Mouse (Mus musculus) spleen, postnatal 14 days (tissue): ENCODE results near the gene Fanci.

Experiments
- DNase-seq, 2 experiments: peaks; one replicate each; pipeline ENCODE4 v3.0.0; 2021 to 2022; ENCODE audit warnings: low spot score in 2 of 2

Gene Fanci

GRCm38 (mm10) chr7:79391883-79392649 lies at the start of gene Fanci:
Gene Fanci, plus strand, starts transcription at chr7:79391929.
- DNase-seq: peak; percentile 87 to 94

- peak; percentile 19 to 57 for DNase-seq
Measured at GRCm38 (mm10) chr7:79345902-79346301, 45.8 kb upstream of the Fanci start.

- no peak for DNase-seq
Measured at GRCm38 (mm10) chr7:79346555-79347075, 45.1 kb upstream of the Fanci start.

DNA sequence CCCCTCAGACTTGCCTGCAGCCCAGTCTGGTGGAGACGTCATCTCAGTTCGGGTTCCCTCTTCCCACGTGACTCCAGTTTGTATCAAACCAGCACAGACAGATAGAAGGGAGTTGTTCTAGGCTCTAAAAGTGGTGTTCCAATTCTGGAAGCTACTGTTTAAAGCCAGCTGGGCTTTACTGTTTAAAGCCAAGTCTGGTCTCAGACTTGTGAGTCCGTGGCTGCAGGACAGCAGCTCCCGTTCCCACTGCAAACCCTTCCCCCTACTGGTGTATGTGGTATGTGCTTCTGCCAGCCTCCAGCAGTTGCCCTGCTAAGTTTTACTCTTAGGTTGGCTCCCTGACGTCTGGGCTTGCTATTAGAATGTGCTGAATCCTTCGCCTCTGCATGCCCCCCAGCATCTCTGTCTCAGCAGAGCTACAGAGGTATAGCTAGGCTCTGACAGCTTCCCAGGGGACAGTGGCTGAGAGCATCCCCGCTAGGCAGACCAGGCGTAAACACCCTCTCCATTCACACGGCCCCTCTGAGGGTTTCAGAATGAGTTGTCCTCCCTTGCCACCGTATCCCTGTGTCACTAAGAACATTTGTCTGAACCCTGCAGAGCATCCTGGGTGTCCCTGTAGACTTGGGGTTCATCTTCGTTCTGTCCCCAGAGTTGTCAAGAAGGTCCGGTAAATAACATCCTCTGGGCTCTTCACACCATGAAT lies 44.5 kb upstream of the Fanci start:
- DNase-seq: no peak

DNA sequence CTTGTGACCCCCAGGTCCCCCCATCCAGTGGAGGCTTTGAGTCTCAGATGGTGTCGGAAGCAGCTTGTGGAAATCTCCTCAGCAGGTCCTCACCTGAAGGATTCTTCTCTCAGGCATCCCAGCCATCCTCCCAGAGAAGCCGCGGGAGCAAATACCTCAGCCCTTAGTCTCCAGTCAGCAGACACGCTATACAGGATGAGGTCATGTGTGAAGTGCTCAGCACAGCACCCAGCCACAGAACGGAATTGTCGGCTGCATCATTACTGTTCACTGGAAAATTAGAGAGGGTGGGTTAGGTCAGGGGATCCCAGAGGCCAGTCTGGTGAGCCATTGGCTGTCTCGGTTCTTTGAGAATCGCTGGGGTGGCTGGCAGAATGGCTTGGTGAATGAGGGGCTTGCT lies 42.9 kb upstream of the Fanci start:
- no peak for DNase-seq

- peak; percentile 24 to 64 for DNase-seq
Measured at GRCm38 (mm10) chr7:79349738-79350386, 41.9 kb upstream of the Fanci start.

GRCm38 (mm10) chr7:79358350-79359182 lies 33.2 kb upstream of the Fanci start:
- DNase-seq: no peak

DNA sequence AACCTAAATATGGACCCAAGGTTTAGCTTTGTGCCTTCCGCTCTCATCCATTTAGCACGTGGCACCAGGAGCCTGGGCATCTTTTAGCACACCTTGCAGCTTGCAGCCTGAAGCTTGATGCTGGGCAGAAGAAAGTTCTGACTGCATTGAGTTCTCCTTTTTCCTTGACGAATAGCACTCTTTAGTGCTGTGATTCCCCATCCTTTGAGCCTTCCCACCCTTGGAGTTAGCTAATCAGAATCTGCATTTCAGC lies 32.6 kb upstream of the Fanci start:
- DNase-seq: no peak

GRCm38 (mm10) chr7:79360056-79360455 lies 31.7 kb upstream of the Fanci start:
- DNase-seq: no peak

DNA sequence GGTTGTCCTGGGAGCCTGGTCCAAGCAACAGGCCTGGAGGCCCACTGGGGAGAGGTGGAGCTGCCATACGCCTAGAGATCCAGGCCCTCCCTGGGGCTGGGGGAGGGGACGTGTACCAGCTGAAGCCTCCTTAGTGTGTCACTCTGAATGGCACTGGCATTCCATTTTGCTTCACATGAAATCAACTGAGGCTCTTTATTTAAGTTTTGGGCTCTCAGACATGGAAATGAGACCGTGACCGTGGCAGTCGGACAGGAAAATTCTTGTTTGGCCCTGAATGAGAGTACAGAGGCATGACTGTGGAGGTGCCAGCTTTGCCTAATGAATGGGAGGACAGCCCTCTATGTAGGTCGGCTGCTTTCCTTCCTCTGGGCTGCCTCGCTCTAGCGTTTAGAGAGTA lies 29.5 kb upstream of the Fanci start:
- no peak for DNase-seq

GRCm38 (mm10) chr7:79362830-79363229 lies 28.9 kb upstream of the Fanci start:
- DNase-seq: no peak

GRCm38 (mm10) chr7:79363370-79364043 lies 28.2 kb upstream of the Fanci start:
- DNase-seq: no peak

DNA sequence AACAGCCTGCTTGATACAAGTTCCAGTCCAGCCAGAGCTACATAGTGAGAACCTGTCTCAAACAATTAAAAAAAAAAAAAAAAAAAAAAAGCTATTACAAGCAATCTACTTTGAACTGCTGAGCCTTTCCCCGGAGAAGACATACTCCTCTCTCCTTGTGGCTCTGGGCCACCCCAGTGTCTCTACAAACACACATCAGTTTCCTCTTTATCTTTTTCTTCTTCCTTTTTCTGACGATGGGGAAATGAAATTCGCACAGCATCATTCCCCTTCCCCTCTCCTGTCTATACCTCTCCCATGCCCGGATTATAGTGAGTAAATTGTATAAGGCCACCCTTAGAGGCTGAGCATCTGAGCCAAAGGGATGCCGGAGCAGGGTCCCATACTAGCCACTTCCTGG lies 23.1 kb upstream of the Fanci start:
- DNase-seq: no peak

DNA sequence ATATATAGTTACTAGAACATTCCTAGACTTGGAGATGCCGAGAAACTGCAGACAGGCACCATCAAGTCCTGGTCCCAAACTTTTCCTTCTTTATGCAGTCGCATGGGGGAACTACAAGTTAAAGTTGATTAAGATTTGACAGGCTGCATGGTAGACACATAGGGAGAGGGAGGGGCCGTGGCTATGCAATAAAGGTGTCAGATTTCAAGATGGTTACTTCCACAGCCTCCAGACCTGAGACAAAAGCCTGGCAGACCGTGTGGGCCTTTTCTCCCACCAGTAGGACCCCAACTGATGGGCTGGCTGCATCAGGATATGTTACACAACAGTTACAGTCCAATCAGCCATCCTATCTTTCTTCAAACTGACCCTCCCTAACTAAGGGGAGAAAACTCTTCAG lies 22.3 kb upstream of the Fanci start:
- no peak for DNase-seq

DNA sequence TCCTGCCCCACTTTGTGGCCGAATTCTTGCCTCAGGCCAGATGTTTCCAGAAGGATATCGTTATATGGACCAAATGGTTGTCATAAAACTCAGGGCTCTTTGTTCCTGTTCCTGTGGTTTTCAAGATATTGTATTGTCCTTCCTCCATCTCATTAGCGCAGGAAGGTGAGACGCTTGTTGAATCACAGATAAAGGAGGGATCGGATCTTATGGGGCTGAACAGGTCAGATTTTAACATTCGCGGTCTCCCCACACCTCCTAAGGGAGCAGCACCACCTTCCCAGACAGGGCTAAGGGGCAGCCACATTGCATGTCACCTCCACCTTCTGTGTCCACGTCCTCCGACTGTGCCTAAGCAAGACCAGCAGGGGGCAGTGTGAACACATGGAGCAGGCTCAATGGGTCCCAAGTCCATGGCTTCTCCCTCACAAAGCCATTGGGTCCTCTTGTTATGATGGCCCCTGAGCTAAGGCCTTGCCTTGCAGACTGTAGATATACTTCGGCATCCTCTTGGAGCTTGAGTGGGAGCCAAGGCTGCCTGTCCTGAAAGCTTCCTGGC lies 20.3 kb upstream of the Fanci start:
- peak; percentile 54 to 66 for DNase-seq

DNA sequence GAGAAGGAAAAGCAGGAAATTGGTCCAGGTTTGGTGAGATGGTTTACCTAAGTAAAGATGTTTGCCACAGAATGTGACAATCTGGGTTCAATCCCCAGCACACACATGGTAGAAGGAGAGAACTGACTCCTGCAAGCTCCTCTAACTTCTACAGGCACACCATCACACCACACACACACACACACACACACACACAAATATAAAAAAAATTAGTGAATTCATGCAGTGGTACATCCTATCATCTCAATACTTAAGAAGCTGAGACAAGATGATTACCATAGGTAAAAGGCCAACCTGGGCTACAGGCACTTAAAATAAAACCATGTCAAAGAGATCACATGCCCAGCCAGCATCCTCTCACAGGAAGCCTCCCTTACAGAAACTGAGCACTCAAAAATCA lies 17.7 kb upstream of the Fanci start:
- no peak for DNase-seq

GRCm38 (mm10) chr7:79375594-79375993 lies 16.1 kb upstream of the Fanci start:
- DNase-seq: no peak

DNA sequence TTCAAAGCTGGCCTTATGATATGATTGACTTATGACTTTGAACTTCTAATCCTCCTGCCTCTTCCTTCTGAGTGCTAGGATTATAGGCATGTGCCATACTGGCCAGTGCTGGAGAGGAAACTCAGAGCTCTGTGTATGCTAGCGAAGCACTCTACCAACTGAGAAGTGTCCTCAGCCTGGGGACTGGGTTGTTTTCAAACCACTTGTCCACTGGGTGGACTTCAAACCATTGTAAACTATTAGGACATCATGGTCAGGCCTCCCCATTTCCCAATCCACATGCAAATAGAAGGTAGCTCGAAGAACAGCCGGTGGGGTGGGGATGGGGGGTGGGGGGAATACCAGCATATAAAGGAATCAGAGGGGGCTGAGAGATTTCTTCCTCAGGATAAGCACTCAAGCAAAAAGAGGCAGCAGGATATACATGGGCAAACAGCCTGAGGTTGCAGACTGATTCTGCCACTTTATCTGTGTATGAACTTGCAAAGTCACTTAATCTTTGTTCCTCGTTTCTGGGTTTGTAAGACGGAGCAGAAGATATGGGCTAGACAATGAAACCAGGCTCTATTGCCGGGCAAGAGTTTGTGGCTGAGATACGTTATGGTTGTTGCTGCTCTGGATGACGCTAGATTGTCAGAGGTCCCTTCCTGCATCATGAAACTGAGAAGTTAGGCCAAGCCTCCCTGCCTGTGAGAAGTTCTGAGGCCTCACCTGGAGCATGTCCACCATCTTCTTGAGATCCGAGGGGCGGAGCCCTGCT lies 15.0 kb upstream of the Fanci start:
- no peak for DNase-seq

DNA sequence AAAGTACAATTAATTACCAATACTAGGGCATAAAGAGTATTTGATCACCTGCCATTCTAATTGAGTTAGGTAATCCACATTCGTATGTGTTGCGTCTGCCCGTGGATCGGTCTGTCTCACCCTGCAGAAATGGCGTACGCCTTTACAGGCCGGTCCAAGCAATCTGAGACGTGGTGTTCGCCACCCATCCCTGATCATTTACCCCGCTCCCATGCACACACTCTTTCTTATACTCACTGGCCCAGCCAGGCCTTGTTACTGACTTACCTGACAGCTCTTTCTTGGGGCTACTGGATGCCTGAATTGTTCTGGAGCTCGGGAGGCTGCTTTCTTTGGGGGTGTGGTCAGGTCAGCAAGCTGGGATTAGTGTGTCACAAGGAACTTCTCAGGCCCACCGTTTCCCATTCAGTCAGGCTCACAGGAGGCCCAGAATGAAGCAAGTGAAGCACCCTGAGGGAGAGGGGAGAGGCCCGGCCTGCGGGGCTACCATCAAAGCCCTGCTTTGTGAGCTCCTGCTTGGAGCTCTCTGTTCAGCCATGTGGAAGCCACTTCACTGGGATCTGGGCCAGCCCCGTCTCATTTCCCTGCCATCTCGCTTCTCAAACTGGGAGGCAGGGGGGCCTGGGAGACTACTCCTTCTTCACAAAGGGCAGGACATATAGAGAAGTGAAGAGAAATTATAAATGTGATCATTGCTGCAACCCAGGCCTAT lies 5.2 kb upstream of the Fanci start, which contains the start of gene Rlbp1:
Gene Rlbp1 (minus strand): TSS at position 627 of the 712 bp plus-strand sequence.
- DNase-seq: no peak

DNA sequence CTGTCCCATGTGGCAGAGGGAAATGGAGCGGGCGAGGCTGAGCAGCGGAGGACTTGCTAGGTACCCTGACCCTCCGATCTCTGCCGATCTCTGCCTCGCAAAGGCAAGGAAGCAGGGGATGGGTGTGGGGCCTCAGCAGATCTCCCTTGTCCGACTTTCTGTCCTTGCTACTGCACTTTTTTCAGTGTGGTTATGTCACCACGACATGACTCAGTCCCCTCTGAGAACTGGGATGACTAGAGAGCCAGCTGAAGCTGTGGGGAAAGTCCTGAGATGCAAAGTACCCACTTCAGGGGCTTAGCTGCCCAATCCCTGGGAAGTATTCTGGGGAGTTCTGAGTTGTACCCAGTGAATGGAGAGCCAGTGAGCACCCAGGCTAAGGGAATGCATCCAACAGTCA lies 4.6 kb upstream of the Fanci start:
- DNase-seq: no peak
